Mouse (Mus musculus) MEL (cell line): ENCODE measurements around the gene Kmo.

ENCODE experiments used
- CTCF ChIP-seq, 3 experiments: IDR thresholded peaks in 2 of 3; conservative IDR thresholded peaks in 1 of 3; 2 replicates each; pipeline ENCODE4 v1.5.1; 2011 to 2012; ENCODE audit warnings: low read length in 3 of 3, low read depth in 2 of 3, mild to moderate bottlenecking in 2 of 3, improper control_type of control experiment in 1 of 3, inconsistent platforms in 1 of 3, mixed read lengths in 1 of 3, moderate library complexity in 1 of 3; ENCODE audit not compliant: control insufficient read depth in 1 of 3, insufficient read depth in 1 of 3, poor library complexity in 1 of 3, severe bottlenecking in 1 of 3
- HCFC1 ChIP-seq: IDR thresholded peaks from 2 replicates; pipeline ENCODE4 v1.6.1; 2012; ENCODE audit warnings: low read depth, mild to moderate bottlenecking, inconsistent platforms, low read length, improper control_type of control experiment, moderate library complexity
- POLR2A ChIP-seq, 2 experiments: IDR thresholded peaks; 2 replicates each; pipeline ENCODE4 v1.6.1; 2011 to 2012; ENCODE audit warnings: low read length in 2 of 2, mild to moderate bottlenecking in 2 of 2, control low read depth in 1 of 2, improper control_type of control experiment in 1 of 2, low read depth in 1 of 2, moderate library complexity in 1 of 2; ENCODE audit not compliant: control insufficient read depth in 1 of 2, insufficient read depth in 1 of 2, poor library complexity in 1 of 2
- ZMIZ1 ChIP-seq: IDR thresholded peaks from 2 replicates; pipeline ENCODE4 v1.6.1; 2012; ENCODE audit warnings: low read depth, mild to moderate bottlenecking, inconsistent platforms, low read length, improper control_type of control experiment, moderate library complexity

- TF ChIP-seq ZMIZ1: no peak
- TF ChIP-seq CTCF (IDR thresholded peaks at IDR 0.05 in 2 of 3, conservative IDR thresholded peaks at IDR 0.05 in 1 of 3; ENCODE audit: control insufficient read depth in 1 of 3, insufficient read depth in 1 of 3, low read depth in 2 of 3, low read length in 3 of 3, poor library complexity in 1 of 3, severe bottlenecking in 1 of 3): no peak
- no peak for TF ChIP-seq POLR2A (IDR thresholded peaks at IDR 0.05; ENCODE audit: control insufficient read depth in 1 of 2, insufficient read depth in 1 of 2, low read depth in 1 of 2, low read length in 2 of 2, poor library complexity in 1 of 2)
- no peak for TF ChIP-seq HCFC1
Measured at GRCm38 (mm10) chr1:175578425-175579096, 41.6 kb upstream of the Kmo start.
